Mouse (Mus musculus): Measurements from ENCODE around the gene Trpv1. TPM values are rescaled to one million over a fixed set of nuclear protein-coding genes. Genes with fewer than 3 reads are reported as not detected.

Trpv1 gene
- not detected for polyA plus RNA-seq (2017; shearing (Covaris generic))

GRCm38 (mm10) chr11:73233992-73234391 lies at the start of gene Trpv1:
Gene Trpv1, plus strand, starts transcription at chr11:73234292.

GRCm38 (mm10) chr11:73198603-73199229 lies 35.4 kb upstream of the Trpv1 start, which contains the start of gene Ctns:
Gene Ctns, minus strand, starts transcription at chr11:73199042.

GRCm38 (mm10) chr11:73199230-73199712 lies 34.8 kb upstream of the Trpv1 start, which contains the start of gene Shpk:
Gene Shpk, plus strand, starts transcription at chr11:73199460.

GRCm38 (mm10) chr11:73267267-73267666 lies 33.2 kb downstream of the Trpv1 start, which contains the start of gene Trpv3:
Gene Trpv3, plus strand, starts transcription at chr11:73267388.

Other genes starting within 250 kb of the Trpv1 start
- gene P2rx1, start 235.2 kb upstream of the Trpv1 start, polyA plus RNA-seq (2017; shearing (Covaris generic)), result not detected
- gene Camkk1, start 215.3 kb upstream of the Trpv1 start, polyA plus RNA-seq (2017; shearing (Covaris generic)), result 9.6 TPM
- 12.7 TPM for gene Ncbp3, start 186.5 kb upstream of the Trpv1 start, polyA plus RNA-seq (2017; shearing (Covaris generic))
- gene Itgae, start 143.7 kb upstream of the Trpv1 start, polyA plus RNA-seq (2017; shearing (Covaris generic)), result 46.7 TPM
- 5.8 TPM for gene Haspin, start 96.0 kb upstream of the Trpv1 start, polyA plus RNA-seq (2017; shearing (Covaris generic))
- not detected for gene P2rx5, start 73.9 kb upstream of the Trpv1 start, polyA plus RNA-seq (2017; shearing (Covaris generic))
- gene Emc6, start 57.3 kb upstream of the Trpv1 start, polyA plus RNA-seq (2017; shearing (Covaris generic)), result 38.2 TPM
- gene Tax1bp3, start 57.2 kb upstream of the Trpv1 start, polyA plus RNA-seq (2017; shearing (Covaris generic)), result 33.1 TPM
- gene Ctns, start 35.2 kb upstream of the Trpv1 start, polyA plus RNA-seq (2017; shearing (Covaris generic)), result 17.8 TPM
- gene Shpk, start 34.8 kb upstream of the Trpv1 start, polyA plus RNA-seq (2017; shearing (Covaris generic)), result 11.7 TPM
- not detected for gene Trpv3, start 33.1 kb downstream of the Trpv1 start, polyA plus RNA-seq (2017; shearing (Covaris generic))
- not detected for gene Aspa, start 95.3 kb downstream of the Trpv1 start, polyA plus RNA-seq (2017; shearing (Covaris generic))
- not detected for gene Gm49340, start 95.4 kb downstream of the Trpv1 start, polyA plus RNA-seq (2017; shearing (Covaris generic))
- not detected for gene Spata22, start 95.4 kb downstream of the Trpv1 start, polyA plus RNA-seq (2017; shearing (Covaris generic))
- gene Olfr20, start 116.5 kb downstream of the Trpv1 start, polyA plus RNA-seq (2017; shearing (Covaris generic)), result not detected
- 0.29 TPM for gene Olfr376, start 137.0 kb downstream of the Trpv1 start, polyA plus RNA-seq (2017; shearing (Covaris generic))
- not detected for gene Olfr1, start 165.3 kb downstream of the Trpv1 start, polyA plus RNA-seq (2017; shearing (Covaris generic))
- gene Olfr378, start 194.2 kb downstream of the Trpv1 start, polyA plus RNA-seq (2017; shearing (Covaris generic)), result not detected
- gene Olfr380, start 223.2 kb downstream of the Trpv1 start, polyA plus RNA-seq (2017; shearing (Covaris generic)), result not detected

Measured in CD4-positive, CD25-positive, alpha-beta regulatory T cell, adult 9 weeks (primary cell).